In genomic region chr12:39711807-39712206, GRCm38 (mm10) we compare ENCODE assay signal across 17 mouse cellular contexts.
A peak's percentile ranks its signal among the peaks of the same experiment; 100 is the strongest.
DNase-seq lines count a peak whose midpoint lies in the region; ATAC-seq lines count a peak whose summit lies in the region.
"Had no signal": no experiment of that assay in that cellular context is flagged by ENCODE, and none has a peak within 500 bp of the region (broad histone marks: within the 10 kb centered on the region; RNA-seq: fewer than 3 reads in every experiment).

No protein-coding gene starts in this region.

- DNase-seq in embryo, embryonic 10.5 days (ENCODE audit: low spot score): no peak
- no peak for DNase-seq in cerebellum, postnatal 10 days
- DNase-seq: adrenal gland, adult 2 months; adrenal gland, adult 8-10 months; adrenal gland, postnatal 10 days; adrenal gland, postnatal 14 days; adrenal gland, postnatal 25 days; adrenal gland, postnatal 36 days; B cell, adult 2 months; cerebellum, adult 11 months; cerebellum, adult 11-12 months; cerebellum, adult 18-20 months had no signal

- ATAC-seq in common myeloid progenitor, adult 5-6 weeks (replicated peaks; ENCODE audit: low read depth, poor library complexity, severe bottlenecking): peak; percentile 60; the same call in 1 of the 2 replicates
- peak; percentile 58; the same call in 1 of the 2 replicates for ATAC-seq in megakaryocyte progenitor cell, adult 5-6 weeks (replicated peaks; ENCODE audit: poor library complexity)
- ATAC-seq: activated CD4-positive, CD25-positive, alpha-beta regulatory T cell, adult 4 months; CD4-positive, CD25-positive, alpha-beta regulatory T cell, adult 4 months; Patski had no signal
